16 mouse cellular contexts compared by ENCODE assay signal in the genomic region with DNA sequence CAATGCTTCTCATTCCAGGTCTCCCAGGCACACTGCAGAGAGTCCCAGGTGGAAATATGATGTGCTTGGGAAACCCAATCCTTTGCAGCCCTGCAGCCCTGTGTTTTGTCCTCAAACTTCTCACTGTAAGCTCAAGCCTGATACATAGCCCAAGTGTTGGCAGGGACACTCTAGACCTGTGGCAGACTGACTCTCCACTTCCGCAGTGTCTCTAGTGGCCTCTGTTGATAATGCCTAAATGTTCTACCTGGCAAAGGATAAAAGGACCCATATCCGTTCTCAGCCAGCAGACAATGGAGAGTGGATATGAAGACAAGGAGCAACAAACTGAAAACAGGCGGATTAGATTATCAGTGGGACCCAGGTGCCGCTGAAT. TPM values are rescaled to one million over a fixed set of nuclear protein-coding genes. Genes with fewer than 3 reads are reported as not detected.
DNase-seq lines count a peak whose midpoint lies in the region; ATAC-seq and TF ChIP-seq lines count a peak whose summit lies in the region.
"Had no signal": no experiment of that assay in that cellular context is flagged by ENCODE, and none has a peak within 500 bp of the region (broad histone marks: within the 10 kb centered on the region; RNA-seq: fewer than 3 reads in every experiment).

No protein-coding gene starts in this region.

- 0 out of 2 replicates have a peak, but pooled peaks have one; percentile 9 for TF ChIP-seq CTCF in heart, adult 2 months (IDR thresholded peaks at IDR 0.05)

- intact Hi-C loops in heart, adult 2 months (cut with DNase I): no loop called here

- H3K27me3 ChIP-seq in heart, adult 2 months (ENCODE audit: control insufficient read depth, insufficient read depth, low read length): no peaks in the 10 kb centered on the region
- H3K27me3 ChIP-seq in hindbrain, embryonic 13.5 days: no peaks in the 10 kb centered on the region
- no peaks in the 10 kb centered on the region for H3K27me3 ChIP-seq in hindbrain, embryonic 11.5 days (ENCODE audit: control insufficient read depth, insufficient read depth, low read length)
- no peaks in the 10 kb centered on the region for H3K27me3 ChIP-seq in forebrain, embryonic 14.5 days (replicated peaks; ENCODE audit: control insufficient read depth, insufficient read depth, low read length)
- no peaks in the 10 kb centered on the region for H3K27me3 ChIP-seq in midbrain, embryonic 15.5 days (replicated peaks)
- H3K27me3 ChIP-seq: liver, embryonic 15.5 days had no signal

- no peak for TF ChIP-seq POLR2A in heart, adult 2 months (IDR thresholded peaks at IDR 0.05; ENCODE audit: insufficient read depth, low read depth, low read length)

- 0 out of 2 replicates have a peak, but pooled peaks have one; percentile 24 for ATAC-seq in hindbrain, embryonic 13.5 days (ENCODE audit: low FRiP score)
- ATAC-seq in hindbrain, embryonic 11.5 days (ENCODE audit: low FRiP score): no peak
- peak; percentile 13; the same call in 1 of the 2 replicates for ATAC-seq in forebrain, embryonic 14.5 days
- ATAC-seq in midbrain, embryonic 15.5 days (replicated peaks): peak; percentile 72
- ATAC-seq: intestine, postnatal 0 days had no signal

- no peak for DNase-seq in heart, adult 2 months
- DNase-seq in heart, adult 18-20 months: no peak
- DNase-seq in hindbrain, embryonic 11.5 days (ENCODE audit: low spot score): no peak
- DNase-seq in forebrain, embryonic 14.5 days (ENCODE audit: low spot score): peak; percentile 25
- DNase-seq in Muller cell, postnatal 12 days (ENCODE audit: inconsistent ontology term): no peak
- no peak for DNase-seq in thymus, postnatal 4 days
- DNase-seq: adrenal gland, postnatal 10 days; cerebellum, adult 9-11 months; kidney, postnatal 14 days; lung, postnatal 4 days; right cerebral cortex, postnatal 4 days had no signal

- TF ChIP-seq EP300 in heart, adult 2 months (IDR thresholded peaks at IDR 0.05; ENCODE audit: insufficient read depth, low read depth, low read length): no peak

- peaks cover 3% of the 10 kb centered on the region; the same call in 1 of the 2 replicates for H3K4me1 ChIP-seq in heart, adult 2 months (ENCODE audit: control insufficient read depth, insufficient read depth, low read length)
- peaks cover 20% of the 10 kb centered on the region for H3K4me1 ChIP-seq in hindbrain, embryonic 13.5 days (replicated peaks)
- H3K4me1 ChIP-seq in hindbrain, embryonic 11.5 days (replicated peaks; ENCODE audit: control insufficient read depth, insufficient read depth, low read length): no peaks in the 10 kb centered on the region
- peaks cover 12% of the 10 kb centered on the region for H3K4me1 ChIP-seq in forebrain, embryonic 14.5 days (ENCODE audit: control insufficient read depth, insufficient read depth, low read length)
- H3K4me1 ChIP-seq in midbrain, embryonic 15.5 days: peaks cover 23% of the 10 kb centered on the region

- H3K4me2 ChIP-seq in hindbrain, embryonic 13.5 days: no peak overlapping the region
- H3K4me2 ChIP-seq in hindbrain, embryonic 11.5 days (replicated peaks; ENCODE audit: low read depth, low read length): no peak overlapping the region
- H3K4me2 ChIP-seq in forebrain, embryonic 14.5 days (ENCODE audit: low read length): peak overlapping the region; percentile 20; the same call in 1 of the 2 replicates
- no peak overlapping the region for H3K4me2 ChIP-seq in midbrain, embryonic 15.5 days
- H3K4me2 ChIP-seq: liver, embryonic 15.5 days had no signal

- H3K9ac ChIP-seq in heart, adult 2 months (ENCODE audit: low read depth, low read length): no peak overlapping the region
- no peak overlapping the region for H3K9ac ChIP-seq in hindbrain, embryonic 13.5 days
- H3K9ac ChIP-seq in hindbrain, embryonic 11.5 days (ENCODE audit: low read depth, low read length): no peak overlapping the region
- H3K9ac ChIP-seq in forebrain, embryonic 14.5 days (ENCODE audit: low read length): 0 out of 2 replicates have a peak overlapping the region, but pooled peaks have one; percentile 32
- H3K9ac ChIP-seq in midbrain, embryonic 15.5 days: no peak overlapping the region
- H3K9ac ChIP-seq: liver, embryonic 15.5 days had no signal

- no peaks in the 10 kb centered on the region for H3K9me3 ChIP-seq in hindbrain, embryonic 13.5 days
- H3K9me3 ChIP-seq in hindbrain, embryonic 11.5 days (ENCODE audit: control insufficient read depth, low read length): no peaks in the 10 kb centered on the region
- no peaks in the 10 kb centered on the region for H3K9me3 ChIP-seq in forebrain, embryonic 14.5 days (replicated peaks; ENCODE audit: control insufficient read depth, low read length)
- no peaks in the 10 kb centered on the region for H3K9me3 ChIP-seq in midbrain, embryonic 15.5 days
- H3K9me3 ChIP-seq: limb, embryonic 10.5 days; liver, embryonic 15.5 days had no signal

- 25% methylated on average over 4 of the region's 4 CpGs for WGBS in heart, adult 2 months
- WGBS in hindbrain, embryonic 13.5 days: 76% methylated on average over 4 of the region's 4 CpGs
- 78% methylated on average over 4 of the region's 4 CpGs for WGBS in hindbrain, embryonic 11.5 days
- WGBS in forebrain, embryonic 14.5 days: 74% methylated on average over 4 of the region's 4 CpGs
- 80% methylated on average over 4 of the region's 4 CpGs for WGBS in midbrain, embryonic 15.5 days

- H3K36me3 ChIP-seq in heart, adult 2 months (ENCODE audit: control insufficient read depth, insufficient read depth, low read length): no peaks in the 10 kb centered on the region
- no peaks in the 10 kb centered on the region for H3K36me3 ChIP-seq in hindbrain, embryonic 13.5 days
- no peaks in the 10 kb centered on the region for H3K36me3 ChIP-seq in hindbrain, embryonic 11.5 days (ENCODE audit: control insufficient read depth, insufficient read depth, low read length)
- H3K36me3 ChIP-seq in forebrain, embryonic 14.5 days (ENCODE audit: control insufficient read depth, insufficient read depth, low read length): no peaks in the 10 kb centered on the region
- no peaks in the 10 kb centered on the region for H3K36me3 ChIP-seq in midbrain, embryonic 15.5 days (replicated peaks)
- H3K36me3 ChIP-seq: limb, embryonic 10.5 days; liver, embryonic 15.5 days had no signal

- H3K79me2 ChIP-seq in heart, adult 2 months (replicated peaks; ENCODE audit: control insufficient read depth, insufficient read depth, low read length): no peaks in the 10 kb centered on the region

- no peak overlapping the region for H3K4me3 ChIP-seq in heart, adult 2 months
- H3K4me3 ChIP-seq in hindbrain, embryonic 13.5 days: no peak overlapping the region
- no peak overlapping the region for H3K4me3 ChIP-seq in hindbrain, embryonic 11.5 days (ENCODE audit: low read depth, low read length)
- no peak overlapping the region for H3K4me3 ChIP-seq in forebrain, embryonic 14.5 days (ENCODE audit: low read depth, low read length)
- H3K4me3 ChIP-seq in midbrain, embryonic 15.5 days: no peak overlapping the region
- H3K4me3 ChIP-seq: limb, embryonic 10.5 days; liver, embryonic 15.5 days had no signal

- no peak overlapping the region for H3K27ac ChIP-seq in heart, adult 2 months
- H3K27ac ChIP-seq in hindbrain, embryonic 13.5 days: peak overlapping the region; percentile 55
- no peak overlapping the region for H3K27ac ChIP-seq in hindbrain, embryonic 11.5 days (ENCODE audit: low read depth, low read length)
- H3K27ac ChIP-seq in forebrain, embryonic 14.5 days (ENCODE audit: low read depth, low read length): peak overlapping the region; percentile 39; the same call in 1 of the 2 replicates
- H3K27ac ChIP-seq in midbrain, embryonic 15.5 days: peak overlapping the region; percentile 66
- H3K27ac ChIP-seq: limb, embryonic 10.5 days; liver, embryonic 15.5 days had no signal

RNA-seq across cellular contexts. Expression of a gene that starts 17.7 kb away (rescaled TPM):
- total RNA-seq in heart, adult 2 months (2021): 1 to 10 TPM; 1.2 to 1.9 TPM
- polyA plus RNA-seq in heart, adult 2 months (2012; rRNA removed): 1.4 and 1.7 TPM in 2 replicates
- total RNA-seq in heart, adult 18-20 months (2021): 1 to 10 TPM in 1 of 2 experiments, under 1 TPM in 1; 0.89 to 1.2 TPM
- polyA plus RNA-seq in hindbrain, embryonic 13.5 days (2015; fragmentation: Nextera tagmentation; extraction: Ambion mirVana): 12.2 and 12.3 TPM in 2 replicates
- 13.9 and 14.0 TPM in 2 replicates for polyA plus RNA-seq in hindbrain, embryonic 11.5 days (2014; fragmentation: Nextera tagmentation; extraction: Ambion mirVana)
- polyA plus RNA-seq in forebrain, embryonic 14.5 days (2014; fragmentation: Nextera tagmentation; extraction: Ambion mirVana): 10.3 and 10.4 TPM in 2 replicates
- 12.7 and 15.2 TPM in 2 replicates for polyA plus RNA-seq in midbrain, embryonic 15.5 days (2015; fragmentation: Nextera tagmentation; extraction: Ambion mirVana)

Comparison
In these comparisons a context has a peak if more than half of its experiments do, and no peak if none do; other contexts are left out.
1. H3K27ac ChIP-seq: peak in hindbrain, embryonic 13.5 days (single experiment), forebrain, embryonic 14.5 days (single experiment) and midbrain, embryonic 15.5 days (single experiment); none in heart, adult 2 months (single experiment) and hindbrain, embryonic 11.5 days (single experiment).